Mouse (Mus musculus) MEL (cell line): ENCODE data around the gene Casp2. TPM values are rescaled to one million over a fixed set of nuclear protein-coding genes. Genes with fewer than 3 reads are reported as not detected.

Experiments used
- DNase-seq: peaks from one replicate; pipeline ENCODE4 v3.0.0; 2011; ENCODE audit warnings: low read depth, low spot score
- H3K27ac ChIP-seq: 2 replicates; pipeline ENCODE4 v1.5.1; 2012; ENCODE audit warnings: low read depth, mild to moderate bottlenecking, control low read depth, low read length, moderate library complexity; ENCODE audit not compliant: control insufficient read depth
- H3K27me3 ChIP-seq, 2 experiments: fragments of 150-350 bp in 1 of 2; sonication (generic) in 1 of 2; 2 replicates each; pipeline ENCODE4 v1.6.1; 2012; ENCODE audit warnings: low read length in 2 of 2, mild to moderate bottlenecking in 2 of 2, improper control_type of control experiment in 1 of 2, moderate library complexity in 1 of 2; ENCODE audit not compliant: insufficient read depth in 2 of 2, control insufficient read depth in 1 of 2
- H3K36me3 ChIP-seq, 2 experiments: 2 replicates each; pipeline ENCODE4 v1.6.1; 2012 to 2014; ENCODE audit warnings: low read length in 2 of 2, improper control_type of control experiment in 1 of 2, inconsistent platforms in 1 of 2, mild to moderate bottlenecking in 1 of 2; ENCODE audit not compliant: insufficient read depth in 2 of 2, control insufficient read depth in 1 of 2
- H3K4me1 ChIP-seq, 2 experiments: fragments of 150-350 bp in 1 of 2; sonication (generic) in 1 of 2; 2 replicates each; pipeline ENCODE4 v1.6.1; 2012; ENCODE audit warnings: low read length in 2 of 2, improper control_type of control experiment in 1 of 2, mild to moderate bottlenecking in 1 of 2; ENCODE audit not compliant: insufficient read depth in 2 of 2, control insufficient read depth in 1 of 2
- H3K4me3 ChIP-seq, 2 experiments: fragments of 150-350 bp in 1 of 2; sonication (generic) in 1 of 2; 2 replicates each; pipeline ENCODE4 v1.5.1; 2012; ENCODE audit warnings: low read depth in 2 of 2, low read length in 2 of 2, mild to moderate bottlenecking in 2 of 2, moderate library complexity in 2 of 2, control low read depth in 1 of 2, improper control_type of control experiment in 1 of 2; ENCODE audit not compliant: control insufficient read depth in 1 of 2, insufficient read depth in 1 of 2
- H3K79me2 ChIP-seq: 2 replicates; pipeline ENCODE4 v1.6.1; 2012; ENCODE audit warnings: mild to moderate bottlenecking, low read length, moderate library complexity; ENCODE audit not compliant: control insufficient read depth, poor library complexity, insufficient read depth
- H3K9ac ChIP-seq: 2 replicates; pipeline ENCODE4 v1.6.1; 2012; ENCODE audit warnings: low read depth, mild to moderate bottlenecking, control low read depth, low read length, moderate library complexity; ENCODE audit not compliant: control insufficient read depth, poor library complexity, severe bottlenecking
- H3K9me3 ChIP-seq: fragments of 150-350 bp; sonication (generic); replicated peaks from 2 replicates; pipeline ENCODE4 v1.6.1; 2012; ENCODE audit warnings: mild to moderate bottlenecking, low read length, improper control_type of control experiment, moderate library complexity; ENCODE audit not compliant: insufficient read depth
- CHD2 ChIP-seq: IDR thresholded peaks from 2 replicates; pipeline ENCODE4 v1.6.1; 2011; ENCODE audit warnings: low read length, improper control_type of control experiment
- CTCF ChIP-seq, 3 experiments: IDR thresholded peaks in 2 of 3; conservative IDR thresholded peaks in 1 of 3; 2 replicates each; pipeline ENCODE4 v1.5.1; 2011 to 2012; ENCODE audit warnings: low read length in 3 of 3, low read depth in 2 of 3, mild to moderate bottlenecking in 2 of 3, improper control_type of control experiment in 1 of 3, inconsistent platforms in 1 of 3, mixed read lengths in 1 of 3, moderate library complexity in 1 of 3; ENCODE audit not compliant: control insufficient read depth in 1 of 3, insufficient read depth in 1 of 3, poor library complexity in 1 of 3, severe bottlenecking in 1 of 3
- ELF1 ChIP-seq: IDR thresholded peaks from 2 replicates; pipeline ENCODE4 v1.6.1; 2014; ENCODE audit warnings: low read depth, mild to moderate bottlenecking, inconsistent platforms, low read length, improper control_type of control experiment, moderate library complexity
- EP300 ChIP-seq, 2 experiments: IDR thresholded peaks; 2 replicates each; pipeline ENCODE4 v1.6.1; 2011; ENCODE audit warnings: improper control_type of control experiment in 2 of 2, low read length in 2 of 2, low read depth in 1 of 2, mild to moderate bottlenecking in 1 of 2
- ETS1 ChIP-seq: IDR thresholded peaks from 2 replicates; pipeline ENCODE4 v1.6.1; 2012; ENCODE audit warnings: low read depth, mild to moderate bottlenecking, inconsistent platforms, low read length, improper control_type of control experiment, moderate library complexity
- GABPA ChIP-seq: IDR thresholded peaks from 2 replicates; pipeline ENCODE4 v1.6.1; 2012; ENCODE audit warnings: low read depth, mild to moderate bottlenecking, inconsistent platforms, low read length, improper control_type of control experiment, moderate library complexity
- HCFC1 ChIP-seq: IDR thresholded peaks from 2 replicates; pipeline ENCODE4 v1.6.1; 2012; ENCODE audit warnings: low read depth, mild to moderate bottlenecking, inconsistent platforms, low read length, improper control_type of control experiment, moderate library complexity
- KAT2A ChIP-seq: conservative IDR thresholded peaks from 2 replicates; pipeline ENCODE4 v1.6.1; 2012; ENCODE audit warnings: low read depth, low read length, improper control_type of control experiment, inconsistent platforms
- MAFK ChIP-seq: IDR thresholded peaks from 2 replicates; pipeline ENCODE4 v1.6.1; 2011; ENCODE audit warnings: low read depth, mild to moderate bottlenecking, low read length, improper control_type of control experiment, borderline replicate concordance
- MAX ChIP-seq: IDR thresholded peaks from 2 replicates; pipeline ENCODE4 v1.6.1; 2011; ENCODE audit warnings: low read length, improper control_type of control experiment
- MAZ ChIP-seq: IDR thresholded peaks from 2 replicates; pipeline ENCODE4 v1.6.1; 2012; ENCODE audit warnings: low read depth, mild to moderate bottlenecking, inconsistent platforms, low read length, improper control_type of control experiment
- MXI1 ChIP-seq: IDR thresholded peaks from 2 replicates; pipeline ENCODE4 v1.6.1; 2011; ENCODE audit warnings: mild to moderate bottlenecking, low read depth, low read length, improper control_type of control experiment
- MYC ChIP-seq: IDR thresholded peaks from 2 replicates; pipeline ENCODE4 v1.6.1; 2011; ENCODE audit warnings: low read depth, mild to moderate bottlenecking, low read length, improper control_type of control experiment, moderate library complexity
- NRF1 ChIP-seq: IDR thresholded peaks from 2 replicates; pipeline ENCODE4 v1.6.1; 2014; ENCODE audit warnings: low read depth, mild to moderate bottlenecking, inconsistent platforms, low read length, improper control_type of control experiment, moderate library complexity; ENCODE audit not compliant: poor library complexity, insufficient read depth, severe bottlenecking
- POLR2A ChIP-seq, 2 experiments: IDR thresholded peaks; 2 replicates each; pipeline ENCODE4 v1.6.1; 2011 to 2012; ENCODE audit warnings: low read length in 2 of 2, mild to moderate bottlenecking in 2 of 2, control low read depth in 1 of 2, improper control_type of control experiment in 1 of 2, low read depth in 1 of 2, moderate library complexity in 1 of 2; ENCODE audit not compliant: control insufficient read depth in 1 of 2, insufficient read depth in 1 of 2, poor library complexity in 1 of 2
- POLR2AphosphoS2 ChIP-seq: IDR thresholded peaks from 2 replicates; pipeline ENCODE4 v1.6.1; 2011; ENCODE audit warnings: low read length, improper control_type of control experiment
- POLR2AphosphoS5 ChIP-seq: IDR thresholded peaks from 2 replicates; pipeline ENCODE4 v1.6.1; 2012; ENCODE audit warnings: low read depth, borderline replicate concordance, mild to moderate bottlenecking, inconsistent platforms, low read length, moderate library complexity, mixed read lengths
- RCOR1 ChIP-seq: IDR thresholded peaks from 2 replicates; pipeline ENCODE4 v1.6.1; 2012; ENCODE audit warnings: low read depth, mild to moderate bottlenecking, inconsistent platforms, low read length, improper control_type of control experiment
- SIN3A ChIP-seq: IDR thresholded peaks from 2 replicates; pipeline ENCODE4 v1.6.1; 2012; ENCODE audit warnings: low read length, improper control_type of control experiment, inconsistent platforms
- TAL1 ChIP-seq: IDR thresholded peaks from 2 replicates; pipeline ENCODE4 v1.6.1; 2012; ENCODE audit warnings: mild to moderate bottlenecking, inconsistent platforms, low read length, moderate library complexity, mixed read lengths
- TBP ChIP-seq: IDR thresholded peaks from 2 replicates; pipeline ENCODE4 v1.8.0; 2011; ENCODE audit warnings: low read depth, low read length, improper control_type of control experiment
- TCF12 ChIP-seq: IDR thresholded peaks from 2 replicates; pipeline ENCODE4 v1.6.1; 2014; ENCODE audit warnings: low read depth, mild to moderate bottlenecking, inconsistent platforms, low read length, improper control_type of control experiment, moderate library complexity
- UBTF ChIP-seq: IDR thresholded peaks from 2 replicates; pipeline ENCODE4 v1.6.1; 2012; ENCODE audit warnings: low read depth, mild to moderate bottlenecking, inconsistent platforms, low read length, improper control_type of control experiment, moderate library complexity, borderline replicate concordance; ENCODE audit not compliant: insufficient read depth
- USF1 ChIP-seq: IDR thresholded peaks from 2 replicates; pipeline ENCODE4 v1.6.1; 2014; ENCODE audit warnings: low read depth, mild to moderate bottlenecking, inconsistent platforms, low read length, improper control_type of control experiment, moderate library complexity
- USF2 ChIP-seq, 2 experiments: IDR thresholded peaks; 2 replicates each; pipeline ENCODE4 v1.6.1; 2011 to 2012; ENCODE audit warnings: improper control_type of control experiment in 2 of 2, low read length in 2 of 2, borderline replicate concordance in 1 of 2, inconsistent platforms in 1 of 2, low read depth in 1 of 2, mild to moderate bottlenecking in 1 of 2; ENCODE audit not compliant: insufficient read depth in 1 of 2
- ZMIZ1 ChIP-seq: IDR thresholded peaks from 2 replicates; pipeline ENCODE4 v1.6.1; 2012; ENCODE audit warnings: low read depth, mild to moderate bottlenecking, inconsistent platforms, low read length, improper control_type of control experiment, moderate library complexity
- ZNF384 ChIP-seq: IDR thresholded peaks from 2 replicates; pipeline ENCODE4 v1.6.1; 2012; ENCODE audit warnings: low read depth, mild to moderate bottlenecking, inconsistent platforms, low read length, improper control_type of control experiment
- polyA plus RNA-seq, 2 experiments: library from polyadenylated mRNA; stranded (reverse) in 1 of 2; unstranded in 1 of 2; fragments of >175 nt in 1 of 2; fragments of >200 nt in 1 of 2; gene quantifications; 2 replicates each; pipeline versions ENCODE4 v1.2.1 to v1.2.4; 2012; ENCODE audit warnings: low replicate concordance in 2 of 2, low read depth in 1 of 2; ENCODE audit not compliant: insufficient read length in 2 of 2, insufficient read depth in 1 of 2, missing spikeins in 1 of 2
- total RNA-seq: library from RNA; depleted of rRNA; stranded (reverse); fragments of 300-350 nt; gene quantifications from 2 replicates; pipeline ENCODE4 v1.2.3, GENCODE M21; 2012

The Casp2 gene
- total and polyA plus RNA-seq, 3 experiments, result 21.3 to 42.3 TPM; not detected in 1

DNA sequence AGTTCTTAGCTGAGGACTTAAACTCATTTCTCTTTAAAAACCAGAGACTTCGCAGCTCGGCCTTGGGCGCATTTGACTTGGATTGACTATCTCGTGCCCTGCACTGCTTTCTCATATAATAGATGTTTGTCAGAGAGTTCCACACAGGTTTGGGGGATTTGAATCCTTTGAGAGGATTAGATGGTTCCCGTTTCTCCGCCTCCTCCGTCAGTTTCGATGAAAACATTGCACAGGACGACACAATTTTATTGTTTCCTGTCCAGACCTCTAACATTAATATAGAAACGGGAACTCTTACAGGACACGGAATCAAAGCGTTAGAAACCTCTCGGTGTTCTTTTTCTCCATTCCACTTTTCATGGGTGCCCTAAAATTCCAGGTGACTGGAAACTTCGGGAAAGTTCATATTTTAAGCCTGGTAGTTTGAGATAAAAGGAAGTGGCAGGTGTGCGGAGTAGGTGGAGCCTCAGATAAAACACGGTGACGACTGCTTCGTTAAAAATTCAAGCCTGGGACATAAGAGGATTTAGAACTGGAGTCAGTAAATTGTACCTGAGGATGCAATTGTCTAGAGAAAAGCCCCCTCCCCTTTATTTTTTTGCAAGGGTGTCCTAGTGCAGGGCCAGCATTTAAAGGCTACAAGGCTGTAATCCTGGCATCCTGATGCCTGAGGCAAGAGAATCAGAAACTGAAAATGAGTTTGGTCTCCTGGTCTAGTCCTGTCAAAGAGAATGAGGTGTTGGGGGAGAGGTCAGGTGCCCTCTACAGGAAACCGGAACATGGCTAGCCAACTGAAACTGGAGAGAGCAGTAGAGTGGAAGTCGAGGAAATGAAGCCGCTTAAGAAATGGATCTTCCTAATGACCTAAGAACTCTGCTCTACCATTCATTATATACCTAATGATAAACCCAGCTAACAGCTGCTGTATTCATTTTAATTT lies 876 bp downstream of the Casp2 start:
- Histone ChIP-seq H3K4me3 (peak overlapping the region; percentile 86 to 92), H3K9me3 (no peaks in the 10 kb centered on the region), H3K9ac (peak overlapping the region; percentile 97), H3K79me2 (peaks cover 14% of the 10 kb centered on the region), H3K27me3 (no peaks in the 10 kb centered on the region), H3K36me3 (peaks cover 8 to 13% of the 10 kb centered on the region in 2 experiments), H3K4me1 (peaks cover under 1 to 6% of the 10 kb centered on the region in 2 experiments; a peak in 3 of 4 replicates), H3K27ac (peak overlapping the region; percentile 91)
- TF ChIP-seq ETS1 (peak; percentile 38; the same call in 1 of the 2 replicates), SIN3A (peak; percentile 39), POLR2A (IDR thresholded peaks at IDR 0.05; ENCODE audit: control insufficient read depth in 1 of 2, insufficient read depth in 1 of 2, low read depth in 1 of 2, low read length in 2 of 2, poor library complexity in 1 of 2) (no peak), NRF1 (no peak), RCOR1 (peak; percentile 35), POLR2AphosphoS2 (no peak), HCFC1 (0 out of 2 replicates have a peak, but pooled peaks have one; percentile 26), TBP (peak; percentile 45), ELF1 (no peak), TAL1 (0 out of 2 replicates have a peak, but pooled peaks have one; percentile 8), MXI1 (peak; percentile 74), EP300 (IDR thresholded peaks at IDR 0.05; ENCODE audit: low read depth in 1 of 2, low read length in 2 of 2) (peak in 1 of 2 experiments; percentile 16; a peak in 2 of 4 replicates), MAX (peak; percentile 40; the same call in 1 of the 2 replicates), USF1 (0 out of 2 replicates have a peak, but pooled peaks have one; percentile 8), KAT2A (0 out of 2 replicates have a peak, but pooled peaks have one; percentile 23), MAFK (no peak)
- TF ChIP-seq, all 39 proteins: peak for 11
- peak; percentile 79 for DNase-seq

DNA sequence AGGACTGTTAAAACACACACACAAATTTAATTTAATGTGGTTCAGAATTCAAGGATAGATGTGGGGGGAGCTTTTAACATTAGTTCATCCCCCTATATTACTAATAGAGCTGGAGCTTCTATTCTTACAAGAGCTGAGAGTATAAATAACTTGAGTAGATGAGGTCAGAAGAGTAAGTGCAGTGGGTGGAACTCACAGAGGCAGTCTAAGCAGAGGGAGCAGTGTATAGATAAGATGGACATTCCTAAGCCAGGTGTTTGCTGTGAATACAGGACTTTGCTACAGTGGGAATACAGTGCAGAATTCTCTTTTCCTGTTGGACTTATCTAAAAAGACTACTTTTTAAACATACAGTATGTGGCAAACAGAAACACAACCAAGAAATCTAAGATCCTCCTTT lies 6.0 kb downstream of the Casp2 start:
- H3K9me3 ChIP-seq, result no peaks in the 10 kb centered on the region
- H3K27ac ChIP-seq, result no peak overlapping the region
- H3K27me3 ChIP-seq, result no peaks in the 10 kb centered on the region
- no peak for DNase-seq
- H3K4me1 ChIP-seq, result no peaks in the 10 kb centered on the region; a peak in 2 of 4 replicates
- H3K36me3 ChIP-seq, result peaks cover 7 to 26% of the 10 kb centered on the region in 2 experiments
- no peak for TF ChIP-seq CTCF (IDR thresholded peaks at IDR 0.05 in 2 of 3, conservative IDR thresholded peaks at IDR 0.05 in 1 of 3; ENCODE audit: control insufficient read depth in 1 of 3, insufficient read depth in 1 of 3, low read depth in 2 of 3, low read length in 3 of 3, poor library complexity in 1 of 3, severe bottlenecking in 1 of 3)
- no peak for TF ChIP-seq ELF1
- no peak for TF ChIP-seq ETS1
- TF ChIP-seq ZMIZ1, result no peak
- TF ChIP-seq SIN3A, result no peak
- TF ChIP-seq CHD2, result no peak
- TF ChIP-seq HCFC1, result no peak
- no peak for TF ChIP-seq UBTF
- no peak for TF ChIP-seq USF2 (IDR thresholded peaks at IDR 0.05; ENCODE audit: borderline replicate concordance in 1 of 2, insufficient read depth in 1 of 2, low read depth in 1 of 2, low read length in 2 of 2)
- TF ChIP-seq TCF12, result no peak
- TF ChIP-seq MAZ, result no peak
- TF ChIP-seq POLR2AphosphoS5, result no peak
- no peak for TF ChIP-seq GABPA
- no peak for TF ChIP-seq ZNF384
- no peak for TF ChIP-seq MYC
- peaks cover 5% of the 10 kb centered on the region for H3K79me2 ChIP-seq
- no peak overlapping the region for H3K4me3 ChIP-seq
- H3K9ac ChIP-seq, result no peak overlapping the region
